Comparison of ENCODE assay signal across 11 mouse cellular contexts in genomic region chr13:99485331-99485733, GRCm38 (mm10). TPM values are rescaled to one million over a fixed set of nuclear protein-coding genes. Genes with fewer than 3 reads are reported as not detected.
DNase-seq lines count a peak whose midpoint lies in the region; ATAC-seq and TF ChIP-seq lines count a peak whose summit lies in the region.
"Had no signal": no experiment of that assay in that cellular context is flagged by ENCODE, and none has a peak within 500 bp of the region (broad histone marks: within the 10 kb centered on the region; RNA-seq: fewer than 3 reads in every experiment).

No protein-coding gene starts in this region.

- no peaks in the 10 kb centered on the region for H3K9me3 ChIP-seq in lung, embryonic 14.5 days (ENCODE audit: low read depth, low read length)
- H3K9me3 ChIP-seq: neural tube, embryonic 13.5 days had no signal

- H3K4me1 ChIP-seq in heart, adult 2 months (ENCODE audit: control insufficient read depth, insufficient read depth, low read length): peaks cover 9% of the 10 kb centered on the region
- H3K4me1 ChIP-seq in lung, embryonic 14.5 days (ENCODE audit: insufficient read depth): no peaks in the 10 kb centered on the region
- H3K4me1 ChIP-seq in lung, adult 2 months (ENCODE audit: control insufficient read depth, insufficient read depth, low read length): peaks cover 5% of the 10 kb centered on the region; the same call in 1 of the 2 replicates
- H3K4me1 ChIP-seq in cerebellum, adult 2 months (ENCODE audit: control insufficient read depth, insufficient read depth, low read length): peaks cover 45% of the 10 kb centered on the region
- H3K4me1 ChIP-seq in small intestine, adult 2 months (ENCODE audit: control insufficient read depth, insufficient read depth, insufficient read length, low read length): no peaks in the 10 kb centered on the region
- 0 out of 2 replicates have a peak, but pooled peaks cover 2% of the 10 kb centered on the region for H3K4me1 ChIP-seq in thymus, adult 2 months (replicated peaks; ENCODE audit: control insufficient read depth, insufficient read depth, low read length)

- no peak for TF ChIP-seq POLR2A in heart, adult 2 months (IDR thresholded peaks at IDR 0.05; ENCODE audit: insufficient read depth, low read depth, low read length)
- TF ChIP-seq POLR2A in lung, adult 2 months (IDR thresholded peaks at IDR 0.05; ENCODE audit: borderline replicate concordance, extremely low read depth, low read depth, low read length): no peak
- TF ChIP-seq POLR2A in cerebellum, adult 2 months (IDR thresholded peaks at IDR 0.05; ENCODE audit: borderline replicate concordance, insufficient read depth, low read length): no peak
- no peak for TF ChIP-seq POLR2A in small intestine, adult 2 months (IDR thresholded peaks at IDR 0.05; ENCODE audit: low read depth, low read length)
- TF ChIP-seq POLR2A in thymus, adult 2 months (IDR thresholded peaks at IDR 0.05; ENCODE audit: control insufficient read depth, extremely low read depth, insufficient read depth, low read length, poor library complexity): no peak

- no peaks in the 10 kb centered on the region for H3K27me3 ChIP-seq in heart, adult 2 months (ENCODE audit: control insufficient read depth, insufficient read depth, low read length)
- H3K27me3 ChIP-seq in lung, embryonic 14.5 days (ENCODE audit: insufficient read depth, low read length): no peaks in the 10 kb centered on the region
- H3K27me3 ChIP-seq in cerebellum, adult 2 months (ENCODE audit: control insufficient read depth, insufficient read depth, low read length): no peaks in the 10 kb centered on the region
- no peaks in the 10 kb centered on the region for H3K27me3 ChIP-seq in small intestine, adult 2 months (ENCODE audit: control insufficient read depth, insufficient read depth, low read length)
- no peaks in the 10 kb centered on the region for H3K27me3 ChIP-seq in thymus, adult 2 months (ENCODE audit: control insufficient read depth, insufficient read depth, low read length)
- H3K27me3 ChIP-seq: neural tube, embryonic 13.5 days had no signal

- TF ChIP-seq EP300 in heart, adult 2 months (IDR thresholded peaks at IDR 0.05; ENCODE audit: insufficient read depth, low read depth, low read length): no peak

- DNase-seq in heart, adult 2 months: peak in 1 of 2 experiments; percentile 18
- no peak for DNase-seq in heart, postnatal 4 days
- no peak for DNase-seq in lung, embryonic 14.5 days
- no peak for DNase-seq in lung, adult 2 months
- DNase-seq in cerebellum, adult 2 months: peak; percentile 61 to 72
- no peak for DNase-seq in adrenal gland, adult 8-10 months
- DNase-seq in thymus, adult 2 months: no peak
- DNase-seq: kidney, adult 9 months; layer of hippocampus, adult 9-11 months had no signal

- H3K4me3 ChIP-seq in heart, adult 2 months: no peak overlapping the region
- H3K4me3 ChIP-seq in lung, embryonic 14.5 days (ENCODE audit: low read depth, low read length): no peak overlapping the region
- H3K4me3 ChIP-seq in lung, adult 2 months (replicated peaks; ENCODE audit: extremely low read depth, low read depth, low read length): no peak overlapping the region
- H3K4me3 ChIP-seq in cerebellum, adult 2 months (replicated peaks; ENCODE audit: insufficient read depth, low read depth, low read length): no peak overlapping the region
- H3K4me3 ChIP-seq in small intestine, adult 2 months (ENCODE audit: low read depth, low read length): no peak overlapping the region
- H3K4me3 ChIP-seq in thymus, adult 2 months (ENCODE audit: control insufficient read depth, insufficient read depth, low read length): no peak overlapping the region
- H3K4me3 ChIP-seq: neural tube, embryonic 13.5 days had no signal

- WGBS in heart, adult 2 months: 65% methylated on average over 7 of the region's 7 CpGs
- 70% methylated on average over 7 of the region's 7 CpGs for WGBS in lung, embryonic 14.5 days
- WGBS in lung, adult 2 months: 68% methylated on average over 7 of the region's 7 CpGs
- WGBS in cerebellum, adult 2 months: 11% methylated on average over 7 of the region's 7 CpGs
- WGBS in small intestine, adult 2 months: 56% methylated on average over 7 of the region's 7 CpGs
- 93% methylated on average over 7 of the region's 7 CpGs for WGBS in thymus, adult 2 months

- TF ChIP-seq CTCF in heart, adult 2 months (IDR thresholded peaks at IDR 0.05): no peak
- no peak for TF ChIP-seq CTCF in lung, embryonic 14.5 days (IDR thresholded peaks at IDR 0.05; ENCODE audit: low read depth)
- no peak for TF ChIP-seq CTCF in lung, adult 2 months (IDR thresholded peaks at IDR 0.05; ENCODE audit: insufficient read depth, low read length)
- no peak for TF ChIP-seq CTCF in cerebellum, adult 2 months (IDR thresholded peaks at IDR 0.05; ENCODE audit: borderline replicate concordance, insufficient read depth, low read depth, low read length)
- no peak for TF ChIP-seq CTCF in small intestine, adult 2 months (IDR thresholded peaks at IDR 0.05; ENCODE audit: extremely low read depth, insufficient read length, insufficient replicate concordance, low read depth, low read length)
- no peak for TF ChIP-seq CTCF in thymus, adult 2 months (IDR thresholded peaks at IDR 0.05; ENCODE audit: borderline replicate concordance, control insufficient read depth, extremely low read depth, insufficient read depth, low read length, poor library complexity)

- intact Hi-C loops in heart, adult 2 months (cut with DNase I): loop anchor here (5.0 kb wide), 1 partner anchor 33 kb away; no protein-coding TSS in a partner anchor

- H3K27ac ChIP-seq in heart, adult 2 months: peak overlapping the region; percentile 54; the same call in 1 of the 2 replicates
- H3K27ac ChIP-seq in lung, embryonic 14.5 days (ENCODE audit: low read depth): 0 out of 2 replicates have a peak overlapping the region, but pooled peaks have one; percentile 19
- H3K27ac ChIP-seq in cerebellum, adult 2 months (ENCODE audit: insufficient read depth, low read length): peak overlapping the region; percentile 91
- peak overlapping the region; percentile 30; the same call in 1 of the 2 replicates for H3K27ac ChIP-seq in small intestine, adult 2 months (ENCODE audit: insufficient read depth, low read depth, low read length)
- H3K27ac ChIP-seq in thymus, adult 2 months (ENCODE audit: control insufficient read depth, insufficient read depth, low read length): no peak overlapping the region
- H3K27ac ChIP-seq: neural tube, embryonic 13.5 days had no signal

- no peaks in the 10 kb centered on the region for H3K79me2 ChIP-seq in heart, adult 2 months (replicated peaks; ENCODE audit: control insufficient read depth, insufficient read depth, low read length)

- ATAC-seq in lung, embryonic 14.5 days (ENCODE audit: insufficient read depth): peak; percentile 59; the same call in 1 of the 2 replicates

- no peak overlapping the region for H3K9ac ChIP-seq in heart, adult 2 months (ENCODE audit: low read depth, low read length)
- H3K9ac ChIP-seq in lung, embryonic 14.5 days: no peak overlapping the region
- H3K9ac ChIP-seq: neural tube, embryonic 13.5 days had no signal

- no peaks in the 10 kb centered on the region for H3K36me3 ChIP-seq in heart, adult 2 months (ENCODE audit: control insufficient read depth, insufficient read depth, low read length)
- H3K36me3 ChIP-seq in lung, embryonic 14.5 days (ENCODE audit: insufficient read depth): no peaks in the 10 kb centered on the region
- H3K36me3 ChIP-seq in small intestine, adult 2 months (ENCODE audit: control insufficient read depth, insufficient read depth, low read length): no peaks in the 10 kb centered on the region
- no peaks in the 10 kb centered on the region for H3K36me3 ChIP-seq in thymus, adult 2 months (ENCODE audit: control insufficient read depth, insufficient read depth, low read length)

- no peak overlapping the region for H3K4me2 ChIP-seq in lung, embryonic 14.5 days
- H3K4me2 ChIP-seq: neural tube, embryonic 13.5 days had no signal

RNA-seq across cellular contexts. Expression of gene Map1b, which starts 31.0 kb away (rescaled TPM):
- 10 to 100 TPM; 10.2 to 14.6 TPM for total RNA-seq in heart, adult 2 months (2021)
- polyA plus RNA-seq in heart, adult 2 months (2012; rRNA removed): 2.1 and 3.5 TPM in 2 replicates
- total RNA-seq in heart, postnatal 4 days (2021): 10 to 100 TPM; 48.0 to 57.3 TPM
- 72.2 and 73.3 TPM in 2 replicates for polyA plus RNA-seq in lung, embryonic 14.5 days (2014; fragmentation: Nextera tagmentation; extraction: Ambion mirVana)
- polyA plus RNA-seq in lung, adult 2 months (2012; rRNA removed): 2.3 and 4.1 TPM in 2 replicates
- polyA plus RNA-seq in cerebellum, adult 2 months (2012; rRNA removed): 155 and 166 TPM in 2 replicates
- polyA plus RNA-seq in small intestine, adult 2 months (2012; rRNA removed): 0.55 and 0.74 TPM in 2 replicates
- 100 to 1,000 TPM in 2 of 4 experiments, 10 to 100 TPM in 2; 82.9 to 169 (median 120) TPM for total RNA-seq in adrenal gland, adult 8-10 months (2022)
- polyA plus RNA-seq in thymus, adult 2 months (2012; rRNA removed): 0.92 and 1.1 TPM in 2 replicates

Comparison
In these comparisons a context has a peak if more than half of its experiments do, and no peak if none do; other contexts are left out.
1. RNA of gene Map1b, which starts 31.0 kb away (polyA plus RNA-seq): 155 to 166 TPM in cerebellum, adult 2 months and 72.2 to 73.3 TPM in lung, embryonic 14.5 days; 2.3 to 4.1 TPM in lung, adult 2 months, 2.1 to 3.5 TPM in heart, adult 2 months, 0.92 to 1.1 TPM in thymus, adult 2 months and 0.55 to 0.74 TPM in small intestine, adult 2 months; every median in the first group is over 10 times any median in the second.
2. DNase-seq: peak in cerebellum, adult 2 months (2 of 2); none in heart, postnatal 4 days (single experiment), lung, embryonic 14.5 days (single experiment), lung, adult 2 months (single experiment), adrenal gland, adult 8-10 months (single experiment) and thymus, adult 2 months (single experiment).